Mouse (Mus musculus): ENCODE data around the gene Ucp1. TPM values are rescaled to one million over a fixed set of nuclear protein-coding genes. Genes with fewer than 3 reads are reported as not detected.
"Not testable (repeated sequence)": the region's sequence is repeated elsewhere in the genome, so short reads cannot be mapped to it uniquely, and the experiment has no call there.

Ucp1 gene
- total and polyA plus RNA-seq, 2 experiments from 2014 or later = 0.15 TPM; not detected in 1

DNA sequence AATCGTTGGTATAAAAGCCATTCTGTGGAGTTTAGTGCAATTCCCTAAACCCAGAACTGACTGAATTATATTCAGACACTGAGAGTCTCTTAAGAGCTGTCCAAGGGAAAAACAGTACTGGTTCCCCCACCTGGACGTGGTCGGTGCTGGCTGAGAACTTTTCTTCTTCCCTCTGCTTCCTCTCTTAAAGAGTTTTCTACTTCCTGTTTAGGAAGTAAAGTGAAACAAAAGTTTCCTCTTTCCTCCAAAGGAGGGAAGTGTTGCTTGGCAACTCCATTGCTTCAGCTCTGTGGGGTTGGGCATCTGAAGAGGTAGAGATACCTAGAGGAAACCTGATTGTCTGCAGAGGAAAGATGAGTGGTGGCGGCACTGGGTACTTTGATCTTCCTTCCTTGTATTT is 7.2 kb downstream of the Ucp1 start:
- H3K4me1 ChIP-seq (ENCODE audit: insufficient read depth, low read length) = no peaks in the 10 kb centered on the region
- TF ChIP-seq CTCF (IDR thresholded peaks at IDR 0.05) = no peak
- H3K27me3 ChIP-seq (ENCODE audit: insufficient read depth, low read length) = no peaks in the 10 kb centered on the region
- H3K9me3 ChIP-seq (ENCODE audit: low read length) = no peaks in the 10 kb centered on the region
- 81% methylated on average over 4 of the region's 4 CpGs for WGBS
- ATAC-seq (ENCODE audit: low FRiP score) (no peak), DNase-seq (ENCODE audit: low spot score) (no peak)
- no peak overlapping the region for H3K4me2 ChIP-seq (ENCODE audit: low read depth, low read length, poor library complexity, severe bottlenecking)
- H3K9ac ChIP-seq (replicated peaks; ENCODE audit: low read length, poor library complexity, severe bottlenecking) = no peak overlapping the region
- H3K27ac ChIP-seq (ENCODE audit: low read depth, low read length) = no peak overlapping the region
- H3K4me3 ChIP-seq (ENCODE audit: low read depth, low read length) = no peak overlapping the region
- H3K36me3 ChIP-seq (ENCODE audit: insufficient read depth, low read length) = no peaks in the 10 kb centered on the region

DNA sequence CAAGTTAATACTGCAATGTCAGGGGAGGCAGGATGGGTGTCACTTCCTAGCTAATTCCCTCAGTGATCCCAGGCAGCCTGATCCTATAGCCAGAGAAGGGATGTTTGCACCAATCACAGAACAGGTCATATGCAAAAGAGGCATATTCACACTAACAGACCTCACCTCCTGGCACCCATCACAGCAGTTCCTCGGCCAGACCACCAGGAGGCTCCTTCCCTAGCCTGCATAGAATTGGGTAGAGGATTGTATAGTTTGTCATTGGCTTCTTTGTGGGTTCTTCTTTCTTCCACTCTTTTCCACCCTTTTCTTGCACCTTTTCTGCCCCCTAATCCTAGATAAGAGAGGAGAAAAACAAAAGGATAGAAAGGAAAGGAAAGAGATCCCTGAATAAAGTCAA is 10.0 kb downstream of the Ucp1 start:
- peak; percentile 25 for TF ChIP-seq CTCF (IDR thresholded peaks at IDR 0.05)
- 56% methylated on average over 1 of the region's 1 CpGs for WGBS

DNA sequence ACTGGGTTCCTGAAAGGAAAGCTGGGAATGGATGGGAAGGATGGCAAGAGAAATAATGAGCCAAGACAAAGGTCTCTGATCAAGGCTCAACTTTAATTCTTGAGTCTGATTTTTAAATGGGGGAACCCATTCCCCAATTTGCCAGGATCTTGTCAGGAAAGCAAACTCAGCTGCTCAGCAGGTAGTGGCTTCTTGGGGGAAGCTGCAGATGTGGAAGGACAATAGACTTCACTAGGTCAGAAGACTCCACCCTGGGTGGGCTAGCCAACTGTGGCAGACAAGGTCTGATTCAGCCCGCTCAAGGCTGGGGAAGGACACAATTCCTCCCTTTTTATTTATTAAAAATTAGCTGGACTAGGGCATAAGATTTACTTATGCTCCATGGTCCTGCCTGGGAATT is 14.8 kb downstream of the Ucp1 start:
- no peaks in the 10 kb centered on the region for H3K27me3 ChIP-seq (ENCODE audit: insufficient read depth, low read length)
- no peak overlapping the region for H3K9ac ChIP-seq (replicated peaks; ENCODE audit: low read length, poor library complexity, severe bottlenecking)
- no peak overlapping the region for H3K4me3 ChIP-seq (ENCODE audit: low read depth, low read length)
- DNase-seq (ENCODE audit: low spot score) = no peak
- H3K9me3 ChIP-seq (ENCODE audit: low read length) = no peaks in the 10 kb centered on the region
- no peak overlapping the region for H3K4me2 ChIP-seq (ENCODE audit: low read depth, low read length, poor library complexity, severe bottlenecking)
- no peak overlapping the region for H3K27ac ChIP-seq (ENCODE audit: low read depth, low read length)
- TF ChIP-seq CTCF (IDR thresholded peaks at IDR 0.05) = no peak
- WGBS = 78% methylated on average over 1 of the region's 1 CpGs
- ATAC-seq (ENCODE audit: low FRiP score) = no peak
- H3K36me3 ChIP-seq (ENCODE audit: insufficient read depth, low read length) = no peaks in the 10 kb centered on the region
- no peaks in the 10 kb centered on the region for H3K4me1 ChIP-seq (ENCODE audit: insufficient read depth, low read length)

More for the DNA sequence above, 10.0 kb downstream of the Ucp1 start:
- Histone ChIP-seq H3K9ac (replicated peaks; ENCODE audit: low read length, poor library complexity, severe bottlenecking) (no peak overlapping the region), H3K27me3 (ENCODE audit: insufficient read depth, low read length) (no peaks in the 10 kb centered on the region), H3K36me3 (ENCODE audit: insufficient read depth, low read length) (no peaks in the 10 kb centered on the region), H3K9me3 (ENCODE audit: low read length) (no peaks in the 10 kb centered on the region), H3K27ac (ENCODE audit: low read depth, low read length) (no peak overlapping the region), H3K4me3 (ENCODE audit: low read depth, low read length) (no peak overlapping the region), H3K4me2 (ENCODE audit: low read depth, low read length, poor library complexity, severe bottlenecking) (no peak overlapping the region), H3K4me1 (ENCODE audit: insufficient read depth, low read length) (no peaks in the 10 kb centered on the region)
- ATAC-seq (ENCODE audit: low FRiP score) (no peak), DNase-seq (ENCODE audit: low spot score) (no peak)

DNA sequence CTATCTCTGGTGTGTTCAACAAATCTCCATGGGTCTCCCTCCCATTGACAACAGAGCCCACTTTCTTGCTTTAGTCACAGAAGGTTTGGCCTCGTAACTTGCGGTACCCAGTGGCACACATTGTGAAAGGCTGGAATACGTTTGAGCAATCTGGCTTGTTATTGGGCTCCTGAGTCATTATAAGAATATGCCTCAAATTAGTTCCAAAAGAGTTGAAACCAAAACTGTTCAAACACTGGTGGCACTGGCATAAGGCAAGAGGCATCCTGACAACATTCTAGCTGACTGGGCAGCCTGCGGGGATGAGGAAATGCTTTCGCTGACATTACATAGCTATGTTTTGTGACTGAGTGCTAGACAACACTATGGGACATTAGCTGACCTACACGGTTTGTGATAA is 19.7 kb downstream of the Ucp1 start:
- no peak for TF ChIP-seq CTCF (IDR thresholded peaks at IDR 0.05)
- no peak overlapping the region for H3K27ac ChIP-seq (ENCODE audit: low read depth, low read length)
- H3K4me2 ChIP-seq (ENCODE audit: low read depth, low read length, poor library complexity, severe bottlenecking) = no peak overlapping the region
- no peaks in the 10 kb centered on the region for H3K27me3 ChIP-seq (ENCODE audit: insufficient read depth, low read length)
- H3K9me3 ChIP-seq (ENCODE audit: low read length) = no peaks in the 10 kb centered on the region
- H3K36me3 ChIP-seq (ENCODE audit: insufficient read depth, low read length) = peaks cover 3% of the 10 kb centered on the region; the same call in 1 of the 2 replicates
- no peak overlapping the region for H3K4me3 ChIP-seq (ENCODE audit: low read depth, low read length)
- H3K4me1 ChIP-seq (ENCODE audit: insufficient read depth, low read length) = no peaks in the 10 kb centered on the region
- WGBS = 93% methylated on average over 6 of the region's 6 CpGs
- ATAC-seq (ENCODE audit: low FRiP score) = no peak
- no peak for DNase-seq (ENCODE audit: low spot score)
- H3K9ac ChIP-seq (replicated peaks; ENCODE audit: low read length, poor library complexity, severe bottlenecking) = no peak overlapping the region

DNA sequence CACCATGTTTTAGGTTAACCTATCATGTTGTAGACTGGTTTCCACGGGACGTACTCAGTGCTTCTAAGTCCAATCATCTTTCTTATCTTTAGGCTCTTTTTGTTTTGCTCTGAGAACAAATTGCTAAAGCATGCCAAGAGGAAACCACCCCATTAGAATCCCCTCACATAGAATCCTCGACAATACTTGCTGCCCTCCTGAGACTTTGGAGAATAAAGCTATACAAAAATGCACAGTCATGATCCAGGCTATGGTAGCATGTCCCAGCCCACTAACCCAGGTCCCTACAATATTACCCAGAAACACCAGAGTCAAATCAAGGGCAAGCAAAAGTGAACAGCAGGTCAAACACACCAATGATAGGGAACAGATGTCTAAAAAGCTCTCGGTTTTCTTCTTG is 24.9 kb downstream of the Ucp1 start:
- not testable (repeated sequence) for H3K4me2 ChIP-seq (ENCODE audit: low read depth, low read length, poor library complexity, severe bottlenecking); H3K9me3 ChIP-seq (ENCODE audit: low read length); DNase-seq (ENCODE audit: low spot score); ATAC-seq (ENCODE audit: low FRiP score); H3K27me3 ChIP-seq (ENCODE audit: insufficient read depth, low read length); H3K9ac ChIP-seq (replicated peaks; ENCODE audit: low read length, poor library complexity, severe bottlenecking); H3K4me1 ChIP-seq (ENCODE audit: insufficient read depth, low read length); H3K27ac ChIP-seq (ENCODE audit: low read depth, low read length); H3K4me3 ChIP-seq (ENCODE audit: low read depth, low read length)
- 89% methylated on average over 4 of the region's 4 CpGs for WGBS
- H3K36me3 ChIP-seq (ENCODE audit: insufficient read depth, low read length) = peaks cover 22% of the 10 kb centered on the region

DNA sequence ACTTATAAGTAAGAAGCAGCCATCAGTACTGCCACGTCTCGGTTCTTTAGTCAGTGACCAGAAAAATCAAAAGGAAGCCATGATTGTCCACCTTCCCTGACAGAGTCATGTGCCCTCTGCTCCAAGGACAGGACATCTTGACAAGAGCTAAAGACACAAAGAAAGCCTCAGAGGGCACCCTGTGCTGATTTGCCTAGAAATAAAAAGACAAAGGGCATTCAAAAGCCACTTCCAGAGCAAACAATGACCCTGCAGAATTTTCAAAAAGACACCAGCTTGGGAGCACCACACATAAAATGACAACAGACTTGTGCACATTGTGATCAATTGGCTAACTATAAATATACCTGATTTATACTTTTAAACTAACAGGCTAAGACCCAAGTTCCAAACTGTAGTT is 25.5 kb downstream of the Ucp1 start:
- WGBS = 79% methylated on average over 2 of the region's 2 CpGs
- ATAC-seq (ENCODE audit: low FRiP score) = no peak

More for the DNA sequence above, 25.5 kb downstream of the Ucp1 start:
- no peak for DNase-seq (ENCODE audit: low spot score)
- no peak overlapping the region for H3K9ac ChIP-seq (replicated peaks; ENCODE audit: low read length, poor library complexity, severe bottlenecking)
- no peak overlapping the region for H3K27ac ChIP-seq (ENCODE audit: low read depth, low read length)
- TF ChIP-seq CTCF (IDR thresholded peaks at IDR 0.05) = no peak
- H3K27me3 ChIP-seq (ENCODE audit: insufficient read depth, low read length) = no peaks in the 10 kb centered on the region
- H3K4me3 ChIP-seq (ENCODE audit: low read depth, low read length) = no peak overlapping the region
- H3K4me2 ChIP-seq (ENCODE audit: low read depth, low read length, poor library complexity, severe bottlenecking) = no peak overlapping the region
- no peaks in the 10 kb centered on the region for H3K9me3 ChIP-seq (ENCODE audit: low read length)
- H3K4me1 ChIP-seq (ENCODE audit: insufficient read depth, low read length) = no peaks in the 10 kb centered on the region
- H3K36me3 ChIP-seq (ENCODE audit: insufficient read depth, low read length) = peaks cover 25% of the 10 kb centered on the region
